Mouse (Mus musculus): ENCODE results near the gene Nrcam. TPM values are rescaled to one million over a fixed set of nuclear protein-coding genes. Genes with fewer than 3 reads are reported as not detected.

The Nrcam gene
- polyA plus RNA-seq, 1 experiment from 2014 or later = 90.1 TPM

DNA sequence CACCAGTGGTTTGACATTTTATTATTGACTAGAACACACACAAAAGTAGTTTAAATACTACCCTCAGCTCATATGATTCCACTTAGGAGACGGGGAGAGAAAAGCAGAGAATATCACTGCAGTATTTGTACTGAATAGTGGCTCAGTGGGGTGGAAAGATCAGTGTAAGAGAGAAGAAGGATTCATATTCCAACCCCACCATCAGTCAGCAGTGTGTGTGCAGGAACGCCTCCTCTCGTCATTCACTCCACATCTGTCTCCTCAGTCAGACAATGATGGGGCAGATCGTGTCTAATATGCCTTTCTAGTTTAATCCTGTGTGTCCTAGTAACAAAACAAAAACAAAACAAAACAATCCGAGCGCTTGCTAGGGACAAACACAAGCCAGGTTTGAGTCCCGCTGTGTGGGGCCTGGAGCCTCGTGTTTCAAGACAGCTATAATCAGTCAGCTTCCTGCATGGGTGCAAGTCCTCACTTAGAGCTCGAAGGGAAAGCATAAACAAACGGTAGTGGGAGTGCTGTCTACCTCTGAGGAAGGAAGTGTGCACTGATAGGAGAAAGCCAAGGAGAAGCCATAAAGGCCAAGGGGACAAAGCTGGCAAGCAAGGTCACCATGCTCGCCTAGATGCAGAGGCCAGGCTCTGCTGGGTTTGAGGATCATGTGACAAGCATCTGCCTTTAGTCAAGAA is 273.7 kb downstream of the Nrcam start:
- Histone ChIP-seq H3K4me1 (no peaks in the 10 kb centered on the region), H3K27ac (no peak overlapping the region), H3K4me2 (no peak overlapping the region), H3K9me3 (no peaks in the 10 kb centered on the region), H3K4me3 (replicated peaks) (no peak overlapping the region), H3K36me3 (replicated peaks) (no peaks in the 10 kb centered on the region; the same call in 1 of the 2 replicates), H3K9ac (no peak overlapping the region), H3K27me3 (no peaks in the 10 kb centered on the region)
- no peak for ATAC-seq (ENCODE audit: low FRiP score)
- WGBS = 70% methylated on average over 11 of the region's 11 CpGs

DNA sequence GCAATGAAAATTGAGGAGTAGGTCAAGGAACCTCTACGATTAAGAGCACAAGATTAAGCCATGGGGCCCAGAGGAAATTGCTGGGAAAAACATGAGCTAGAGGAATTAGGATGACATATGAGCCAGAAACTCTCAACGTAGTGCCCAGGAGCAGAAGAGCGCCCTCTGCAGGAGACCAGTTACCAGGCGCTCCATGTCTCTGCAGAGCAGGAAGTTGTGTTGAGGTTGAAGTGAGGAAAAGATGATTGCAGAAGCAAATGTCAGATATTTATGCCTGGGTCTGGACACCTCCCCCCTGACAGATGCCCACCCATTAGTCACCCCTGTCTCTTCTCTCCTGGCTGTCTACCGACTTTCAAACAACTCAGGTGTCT is 274.3 kb downstream of the Nrcam start:
- no peaks in the 10 kb centered on the region for H3K27me3 ChIP-seq
- H3K27ac ChIP-seq = no peak overlapping the region
- no peak overlapping the region for H3K9ac ChIP-seq
- H3K9me3 ChIP-seq = no peaks in the 10 kb centered on the region
- H3K4me1 ChIP-seq = no peaks in the 10 kb centered on the region
- H3K4me2 ChIP-seq = no peak overlapping the region
- no peak overlapping the region for H3K4me3 ChIP-seq (replicated peaks)
- no peak for ATAC-seq (ENCODE audit: low FRiP score)
- WGBS = 81% methylated on average over 5 of the region's 5 CpGs
- H3K36me3 ChIP-seq (replicated peaks) = no peaks in the 10 kb centered on the region; the same call in 1 of the 2 replicates

DNA sequence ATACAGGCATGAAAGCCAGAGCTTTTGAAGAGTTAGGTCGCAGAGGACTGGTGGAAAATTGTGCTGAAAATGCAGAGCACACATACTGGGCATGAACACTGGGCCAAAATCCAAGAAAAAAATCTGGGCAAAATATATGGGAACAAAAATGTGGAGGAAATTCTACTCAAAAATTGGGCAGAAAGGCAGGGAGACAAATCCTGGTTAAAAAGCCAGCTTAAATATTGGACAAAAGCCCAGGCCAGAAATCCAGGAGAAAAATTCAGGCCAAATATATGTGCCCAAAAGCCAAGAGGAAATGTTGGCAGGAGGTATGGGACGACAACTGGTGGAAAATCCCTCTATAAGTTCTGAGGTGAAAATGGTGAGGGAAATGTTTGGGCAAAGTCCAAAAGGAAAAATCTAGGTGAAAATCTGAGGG is 288.3 kb downstream of the Nrcam start:
- no peaks in the 10 kb centered on the region for H3K9me3 ChIP-seq
- no peaks in the 10 kb centered on the region for H3K4me1 ChIP-seq
- H3K27ac ChIP-seq = no peak overlapping the region
- H3K4me2 ChIP-seq = no peak overlapping the region
- H3K27me3 ChIP-seq = no peaks in the 10 kb centered on the region
- no peak overlapping the region for H3K9ac ChIP-seq
- no peaks in the 10 kb centered on the region for H3K36me3 ChIP-seq (replicated peaks)
- H3K4me3 ChIP-seq (replicated peaks) = no peak overlapping the region
- no peak for ATAC-seq (ENCODE audit: low FRiP score)
- WGBS = 81% methylated on average over 2 of the region's 2 CpGs

DNA sequence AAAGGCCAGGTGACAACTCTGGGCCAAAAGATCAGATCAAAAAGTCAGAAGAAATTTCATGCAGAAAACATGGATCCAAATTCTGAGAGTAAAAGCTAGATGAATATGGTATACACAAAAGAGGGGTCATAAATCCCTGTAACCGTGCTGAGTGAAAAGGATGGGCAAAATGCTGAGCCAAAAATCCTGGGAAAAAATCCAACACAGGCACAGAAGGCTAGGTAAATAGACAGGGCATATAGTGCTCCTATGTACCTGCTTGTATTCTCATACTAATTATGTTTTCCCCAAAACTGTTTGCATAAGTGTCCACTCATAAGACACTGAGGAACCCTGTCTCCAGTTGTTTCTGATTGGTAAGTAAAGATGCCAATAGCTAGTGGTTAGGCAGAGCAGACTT is 288.8 kb downstream of the Nrcam start:
- Histone ChIP-seq H3K4me3 (replicated peaks) (no peak overlapping the region), H3K36me3 (replicated peaks) (no peaks in the 10 kb centered on the region), H3K9ac (no peak overlapping the region), H3K27ac (no peak overlapping the region), H3K4me1 (no peaks in the 10 kb centered on the region), H3K4me2 (no peak overlapping the region), H3K9me3 (no peaks in the 10 kb centered on the region), H3K27me3 (no peaks in the 10 kb centered on the region)
- WGBS = 77% methylated on average over 1 of the region's 1 CpGs
- no peak for ATAC-seq (ENCODE audit: low FRiP score)

DNA sequence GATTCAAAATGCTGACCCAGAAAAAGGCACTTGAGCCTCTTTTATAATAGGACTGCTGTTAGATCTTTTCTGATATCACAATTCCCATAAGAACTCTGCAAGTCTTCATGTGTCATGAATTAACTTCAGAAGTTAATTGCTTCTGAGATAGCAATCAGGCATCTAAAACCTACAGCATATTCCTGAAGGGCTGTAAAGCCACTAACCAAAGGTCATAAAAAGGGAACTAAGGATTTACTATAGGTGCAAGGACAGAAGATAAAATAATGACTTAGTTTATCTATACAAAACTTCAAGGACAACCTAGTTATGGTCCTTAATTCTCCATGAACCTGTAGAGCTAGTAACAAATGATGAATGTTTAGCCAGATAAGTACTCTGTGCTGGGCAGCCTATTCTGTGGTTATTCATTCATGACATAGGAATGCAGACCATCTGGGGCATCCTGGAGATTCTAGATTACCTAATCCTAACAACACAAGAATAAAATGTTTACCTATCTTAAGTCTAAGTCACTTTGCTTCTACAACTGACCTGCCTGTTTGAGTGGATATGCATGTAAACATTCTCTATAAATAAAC is 310.7 kb downstream of the Nrcam start:
- Histone ChIP-seq H3K4me2 (no peak overlapping the region), H3K27me3 (no peaks in the 10 kb centered on the region), H3K9me3 (no peaks in the 10 kb centered on the region), H3K36me3 (replicated peaks) (no peaks in the 10 kb centered on the region), H3K4me3 (replicated peaks) (no peak overlapping the region), H3K27ac (no peak overlapping the region), H3K9ac (no peak overlapping the region), H3K4me1 (no peaks in the 10 kb centered on the region)
- no peak for ATAC-seq (ENCODE audit: low FRiP score)

DNA sequence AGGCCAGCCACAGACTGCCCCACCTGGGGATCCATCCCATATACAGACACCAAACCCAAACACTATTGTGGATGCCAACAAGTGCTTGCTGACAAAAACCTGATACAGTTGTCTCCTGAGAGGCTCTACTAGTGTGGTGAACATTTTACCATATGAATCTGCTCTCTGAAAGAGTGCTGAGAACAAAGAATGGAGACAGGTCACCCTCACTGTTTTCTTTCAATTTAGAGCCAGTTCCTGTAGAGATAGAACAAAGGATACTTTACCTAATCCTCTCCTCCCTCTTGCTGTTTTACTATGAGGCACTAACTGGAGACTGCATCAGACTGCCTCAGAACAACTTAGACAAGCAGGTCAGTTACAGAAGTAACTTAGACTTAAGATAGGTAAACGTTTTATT is 311.9 kb downstream of the Nrcam start:
- Histone ChIP-seq H3K4me1 (no peaks in the 10 kb centered on the region), H3K4me2 (no peak overlapping the region), H3K27ac (no peak overlapping the region), H3K27me3 (no peaks in the 10 kb centered on the region), H3K36me3 (replicated peaks) (no peaks in the 10 kb centered on the region), H3K9ac (no peak overlapping the region), H3K4me3 (replicated peaks) (no peak overlapping the region), H3K9me3 (no peaks in the 10 kb centered on the region)
- 3% methylated on average over 1 of the region's 1 CpGs for WGBS
- ATAC-seq (ENCODE audit: low FRiP score) = no peak

Other genes starting within 250 kb of the Nrcam start
- gene Dnajb9, start 118.6 kb upstream of the Nrcam start, polyA plus RNA-seq (2016; fragmentation: Nextera tagmentation; extraction: Ambion mirVana) = 24.1 and 25.0 TPM in 2 replicates
- 96.3 and 97.8 TPM in 2 replicates for gene Pnpla8, start 107.5 kb upstream of the Nrcam start, polyA plus RNA-seq (2016; fragmentation: Nextera tagmentation; extraction: Ambion mirVana)